Mouse (Mus musculus) megakaryocyte-erythroid progenitor cell, adult 5 weeks (primary cell): Measurements from ENCODE around the gene Taf9. TPM values are rescaled to one million over a fixed set of nuclear protein-coding genes. Genes with fewer than 3 reads are reported as not detected.

Source experiments
- polyA plus RNA-seq: library from polyadenylated mRNA; stranded (reverse); fragments of >175 nt; gene quantifications from 2 replicates; pipeline ENCODE4 v1.2.3, GENCODE M21; 2012

Taf9 gene
- 20.1 and 27.7 TPM in 2 replicates for polyA plus RNA-seq

DNA sequence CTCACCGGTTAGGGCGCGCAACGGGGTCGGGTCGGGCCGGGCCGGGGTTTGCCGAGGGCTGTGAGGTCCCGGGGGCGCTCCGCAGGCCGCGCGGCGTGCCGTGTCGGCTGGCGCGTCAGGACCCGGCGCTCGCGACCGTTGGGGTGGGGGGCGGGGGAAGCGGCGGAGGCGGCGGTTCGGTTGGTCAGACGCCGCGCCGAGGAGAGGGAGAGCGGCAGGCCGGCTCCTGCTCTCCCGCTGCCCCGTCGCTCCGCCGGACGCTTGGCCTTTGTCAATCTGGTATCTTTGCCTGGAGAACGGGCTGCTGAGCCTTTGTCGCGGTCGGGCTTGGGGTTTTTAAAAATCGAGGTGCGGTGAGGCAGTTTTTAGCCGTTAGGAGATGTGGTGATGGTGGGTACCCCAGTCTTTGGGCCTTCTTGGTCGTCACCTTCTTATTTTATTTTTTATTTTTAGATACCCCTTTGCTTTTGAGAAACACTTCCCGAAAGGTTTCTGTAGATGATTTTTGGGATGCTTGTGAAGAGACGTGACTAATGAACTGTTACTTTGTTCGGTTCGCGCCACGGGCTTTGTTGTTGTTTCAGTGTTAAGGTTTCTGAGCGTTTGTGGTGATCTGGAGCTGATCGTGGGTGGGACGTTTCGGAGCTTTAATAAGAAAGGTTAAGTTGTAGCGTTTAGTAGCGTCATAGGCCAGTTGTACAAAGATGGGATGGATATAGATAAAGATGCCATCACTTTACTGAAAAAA, at the start of gene Taf9:
Taf9 (plus strand) TSS at position 141 of the 748 bp plus-strand sequence.

DNA sequence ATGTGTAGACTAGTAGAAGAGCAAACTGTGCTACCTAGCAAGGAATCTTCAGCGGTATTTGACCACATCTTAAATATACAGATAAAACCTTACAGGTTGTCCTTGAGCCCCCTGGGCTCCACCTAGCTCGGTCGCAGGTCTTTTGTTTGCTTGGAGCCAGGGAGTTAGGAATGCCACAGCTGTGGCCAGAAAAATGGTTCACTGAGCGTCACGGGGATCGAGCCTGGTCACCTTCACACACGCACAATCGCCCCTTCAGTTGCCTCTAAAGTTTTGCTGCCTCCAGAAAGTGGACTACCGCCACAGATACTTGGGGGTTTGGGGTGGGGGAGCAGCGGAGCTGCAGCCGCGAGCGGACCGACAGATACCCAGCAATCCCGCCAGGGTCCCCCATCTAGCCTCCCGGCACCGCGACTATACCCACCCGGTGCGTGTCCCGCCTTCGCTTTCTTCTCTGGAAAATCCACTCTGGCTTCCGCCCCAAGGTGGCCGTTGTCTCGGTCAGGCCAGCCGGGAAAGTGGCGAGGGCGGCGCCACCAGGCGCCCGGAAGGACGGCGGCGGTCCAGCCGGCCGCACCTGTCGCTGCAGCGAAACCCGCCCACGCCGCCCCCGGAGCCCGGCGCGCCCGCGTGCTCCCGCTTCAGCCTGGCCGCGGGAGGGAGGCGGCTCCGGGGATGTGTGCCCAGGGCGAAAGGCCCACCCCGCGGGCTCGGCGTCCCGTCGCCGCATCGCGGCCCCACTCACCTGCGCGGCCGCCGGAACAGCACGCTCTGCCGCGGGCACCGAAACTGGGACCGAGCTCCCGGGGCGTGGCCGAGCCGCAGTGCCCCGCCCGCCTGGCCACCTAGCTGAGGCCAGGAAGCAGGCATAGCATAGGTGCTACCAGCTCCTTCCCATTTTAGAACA, 34.9 kb upstream of the Taf9 start, which contains the start of gene Marveld2:
Marveld2 (minus strand) TSS at position 791 of the 907 bp plus-strand sequence.

DNA sequence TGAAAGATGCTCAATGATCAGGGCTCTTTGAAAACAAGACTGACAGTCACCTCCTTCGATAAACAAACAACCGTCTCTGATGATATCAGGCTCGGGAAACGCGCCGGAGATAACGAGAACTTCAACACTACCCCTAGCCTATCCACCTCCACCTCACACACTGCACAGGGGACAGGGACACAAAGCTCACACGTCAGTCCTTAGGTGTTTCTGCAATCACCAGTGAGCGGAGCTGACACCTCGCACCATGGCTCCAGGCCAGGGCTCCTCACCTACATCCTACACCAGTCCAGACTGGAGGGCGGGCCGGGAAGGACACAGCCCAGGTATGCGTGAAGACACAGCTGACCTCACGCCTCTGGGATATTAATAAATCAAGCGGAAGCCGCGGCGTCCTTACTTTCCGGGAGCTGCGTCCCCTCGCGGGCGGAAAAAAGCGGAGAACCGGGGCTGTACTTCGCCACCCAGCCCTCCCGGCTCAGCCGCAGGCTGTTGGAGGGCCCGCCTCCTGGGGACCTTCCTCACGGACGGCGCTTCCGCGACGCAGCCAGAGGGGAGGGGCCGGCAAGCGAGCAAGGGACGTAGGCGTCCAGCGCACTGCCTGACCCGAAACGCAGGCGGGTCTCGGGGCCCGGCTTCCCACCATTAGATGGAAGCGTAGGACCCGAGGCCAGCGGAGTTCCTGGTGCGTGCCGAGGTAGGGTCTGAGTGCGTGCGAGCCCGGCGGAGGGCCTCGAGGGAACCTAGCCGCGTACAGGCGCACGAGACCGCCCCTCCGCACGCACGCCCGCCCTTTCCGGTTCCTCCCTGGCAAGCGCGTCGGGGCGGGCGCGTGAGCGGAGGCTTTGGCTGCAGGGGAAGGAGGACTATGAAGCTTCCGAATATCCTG, 585 bp upstream of the Taf9 start, which contains the start of the genes Ak6 and Rad17:
Ak6 (plus strand) TSS at position 430 of the 889 bp plus-strand sequence.
Rad17 (minus strand) TSS at position 502 of the 889 bp plus-strand sequence.

DNA sequence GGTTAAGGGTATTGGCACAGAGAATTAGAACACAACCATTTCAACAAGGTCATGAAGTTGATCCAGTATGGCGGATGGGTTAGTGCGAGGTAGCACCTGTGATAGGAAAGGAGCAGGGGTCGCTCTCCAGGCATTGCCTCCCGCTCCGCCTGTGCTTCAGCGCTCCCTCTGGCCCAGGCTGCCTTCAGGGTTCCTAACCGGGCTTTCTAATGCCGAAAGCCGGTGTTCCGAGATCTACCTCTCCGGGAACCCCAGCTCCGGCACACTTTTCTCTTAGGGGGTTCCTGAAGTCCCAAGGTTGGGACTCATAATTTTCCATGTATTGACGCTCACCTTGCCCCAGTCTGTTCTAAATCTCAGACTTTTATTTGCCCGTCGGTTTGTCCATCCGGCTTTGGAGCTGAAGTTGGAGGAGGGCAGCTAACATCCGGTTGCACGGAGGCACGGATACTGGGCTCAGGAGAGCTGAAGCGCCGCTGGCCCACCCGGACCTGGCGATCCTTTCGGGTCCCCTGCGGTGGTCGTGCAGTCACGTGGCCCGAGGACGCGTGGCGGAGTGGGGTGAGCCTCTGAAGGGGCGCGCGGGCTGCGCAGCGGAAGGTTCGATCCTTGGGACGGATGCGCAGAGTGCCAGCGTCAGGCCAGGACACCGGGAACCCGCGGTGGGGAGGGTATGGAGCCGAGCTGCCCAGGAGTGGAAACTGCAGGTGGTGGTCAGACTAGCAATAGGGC, 18.1 kb downstream of the Taf9 start, which contains the start of gene Ccdc125:
Ccdc125 (plus strand) TSS at position 427 of the 732 bp plus-strand sequence.

Other genes with a start within 250 kb of the Taf9 start
- gene Naip1, start 198.7 kb upstream of the Taf9 start, polyA plus RNA-seq = 0.02 TPM in 1 of 2 replicates, not detected in the other
- gene Gtf2h2, start 159.0 kb upstream of the Taf9 start, polyA plus RNA-seq = 25.0 and 29.8 TPM in 2 replicates
- 0.11 TPM in 1 of 2 replicates, not detected in the other for gene Ocln, start 98.9 kb upstream of the Taf9 start, polyA plus RNA-seq
- gene Marveld2, start 34.6 kb upstream of the Taf9 start, polyA plus RNA-seq = 0.33 and 0.56 TPM in 2 replicates
- 52.9 and 56.8 TPM in 2 replicates for gene Ak6, start 600 bp upstream of the Taf9 start, polyA plus RNA-seq
- gene Rad17, start 528 bp upstream of the Taf9 start, polyA plus RNA-seq = 8.6 and 9.1 TPM in 2 replicates
- gene Ccdc125, start 18.1 kb downstream of the Taf9 start, polyA plus RNA-seq = 3.4 and 3.7 TPM in 2 replicates
- gene Cdk7, start 79.4 kb downstream of the Taf9 start, polyA plus RNA-seq = 9.2 and 9.8 TPM in 2 replicates
- 88.9 and 94.7 TPM in 2 replicates for gene Mrps36, start 93.1 kb downstream of the Taf9 start, polyA plus RNA-seq
- 22.1 and 22.7 TPM in 2 replicates for gene Cenph, start 124.3 kb downstream of the Taf9 start, polyA plus RNA-seq
- gene Ccnb1, start 135.0 kb downstream of the Taf9 start, polyA plus RNA-seq = 1.7 and 2.6 TPM in 2 replicates
- 9.1 and 9.8 TPM in 2 replicates for gene Slc30a5, start 181.8 kb downstream of the Taf9 start, polyA plus RNA-seq